Mouse (Mus musculus): ENCODE results near the gene Zmiz1.

Gene Zmiz1

GRCm38 (mm10) chr14:25459016-25459393 is at the start of gene Zmiz1:
Zmiz1 (plus strand) TSS chr14:25459185.
- DNase-seq: peak; percentile 99

- peak; percentile 76 for DNase-seq
Measured at GRCm38 (mm10) chr14:25411848-25412527, 47.0 kb upstream of the Zmiz1 start.

GRCm38 (mm10) chr14:25412811-25413210 is 46.2 kb upstream of the Zmiz1 start:
- peak; percentile 74 for DNase-seq

GRCm38 (mm10) chr14:25413510-25413909 is 45.5 kb upstream of the Zmiz1 start:
- DNase-seq: no peak

- peak; percentile 90 for DNase-seq
Measured at GRCm38 (mm10) chr14:25414115-25414514, 44.9 kb upstream of the Zmiz1 start.

- DNase-seq: peak; percentile 92
Measured at GRCm38 (mm10) chr14:25420001-25420690, 38.8 kb upstream of the Zmiz1 start.

- peak; percentile 96 for DNase-seq
Measured at GRCm38 (mm10) chr14:25420987-25421386, 38.0 kb upstream of the Zmiz1 start.

- peak; percentile 94 for DNase-seq
Measured at GRCm38 (mm10) chr14:25421596-25422001, 37.4 kb upstream of the Zmiz1 start.

GRCm38 (mm10) chr14:25422946-25423345 is 36.0 kb upstream of the Zmiz1 start:
- no peak for DNase-seq

GRCm38 (mm10) chr14:25423721-25424443 is 35.1 kb upstream of the Zmiz1 start:
- DNase-seq: peak; percentile 85

- peak; percentile 88 for DNase-seq
Measured at GRCm38 (mm10) chr14:25438255-25438654, 20.7 kb upstream of the Zmiz1 start.

GRCm38 (mm10) chr14:25440116-25440515 is 18.9 kb upstream of the Zmiz1 start:
- DNase-seq: peak; percentile 67

- peak; percentile 92 for DNase-seq
Measured at GRCm38 (mm10) chr14:25440777-25441176, 18.2 kb upstream of the Zmiz1 start.

GRCm38 (mm10) chr14:25441469-25441868 is 17.5 kb upstream of the Zmiz1 start:
- peak; percentile 73 for DNase-seq

- DNase-seq: peak; percentile 84
Measured at GRCm38 (mm10) chr14:25442676-25443075, 16.3 kb upstream of the Zmiz1 start.

- DNase-seq: peak; percentile 82
Measured at GRCm38 (mm10) chr14:25447136-25447775, 11.7 kb upstream of the Zmiz1 start.

GRCm38 (mm10) chr14:25448471-25448870 is 10.5 kb upstream of the Zmiz1 start:
- peak; percentile 80 for DNase-seq

- DNase-seq: peak; percentile 94
Measured at GRCm38 (mm10) chr14:25451099-25451667, 7.8 kb upstream of the Zmiz1 start.

- DNase-seq: peak; percentile 82
Measured at GRCm38 (mm10) chr14:25451699-25452632, 7.0 kb upstream of the Zmiz1 start.

GRCm38 (mm10) chr14:25452633-25453025 is 6.4 kb upstream of the Zmiz1 start:
- peak; percentile 84 for DNase-seq

GRCm38 (mm10) chr14:25454066-25454760 is 4.8 kb upstream of the Zmiz1 start:
- DNase-seq: peak; percentile 91
